Mouse (Mus musculus) liver, postnatal 0 days (tissue): ENCODE data around the gene Tmem171.

ENCODE experiments used
- CTCF ChIP-seq: sonication (generic); IDR thresholded peaks from 2 replicates; pipeline ENCODE4 v1.5.1; 2016; ENCODE audit warnings: antibody characterized with exemption, low read depth
- EP300 ChIP-seq: IDR thresholded peaks from 2 replicates; pipeline ENCODE4 v1.6.1; 2016; ENCODE audit warnings: antibody characterized with exemption, low read depth, mild to moderate bottlenecking

DNA sequence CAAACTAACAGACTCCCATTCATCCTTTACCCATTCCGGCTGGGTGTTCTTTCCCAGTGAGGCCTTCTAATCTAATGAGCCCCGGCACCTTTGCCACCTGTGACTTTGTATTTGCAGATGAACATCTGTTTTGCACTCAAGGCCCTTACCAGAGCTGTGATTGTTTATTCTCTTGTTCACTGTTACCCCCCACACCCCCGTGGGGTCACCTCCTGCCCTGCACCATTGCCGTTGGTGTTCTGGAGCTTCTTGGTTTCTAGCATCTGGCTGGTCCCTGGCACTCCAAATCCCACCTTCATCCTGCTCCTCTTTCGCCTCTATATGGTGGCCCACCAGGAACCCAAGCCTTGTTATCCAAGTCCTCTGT is 6.7 kb upstream of the Tmem171 start:
- TF ChIP-seq CTCF (no peak), EP300 (no peak)
